18 mouse cellular contexts compared by ENCODE assay signal in the genomic region with DNA sequence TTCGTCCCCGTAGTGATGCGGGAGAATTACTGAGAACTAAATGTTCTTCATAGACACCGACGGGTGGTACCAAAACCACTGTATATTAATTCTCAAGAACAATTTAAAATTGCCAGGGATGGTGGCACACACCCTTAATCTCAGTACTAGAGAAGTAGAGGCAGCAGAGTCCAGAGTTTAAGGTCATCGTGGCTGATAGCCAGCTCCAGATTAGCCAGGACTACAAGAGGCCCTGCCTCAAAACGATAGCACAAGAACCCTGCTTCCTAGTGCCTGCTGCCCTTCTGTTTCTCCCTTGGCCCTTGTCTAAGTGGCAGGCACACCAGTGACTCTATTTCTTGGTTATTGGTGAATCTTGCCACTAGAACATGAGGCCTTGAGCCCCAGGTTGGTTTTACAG. TPM values are rescaled to one million over a fixed set of nuclear protein-coding genes. Genes with fewer than 3 reads are reported as not detected.
DNase-seq lines count a peak whose midpoint lies in the region; ATAC-seq lines count a peak whose summit lies in the region.
"Had no signal": no experiment of that assay in that cellular context is flagged by ENCODE, and none has a peak within 500 bp of the region (broad histone marks: within the 10 kb centered on the region; RNA-seq: fewer than 3 reads in every experiment).

No protein-coding gene starts in this region.

- no peak overlapping the region for H3K9ac ChIP-seq in intestine, embryonic 16.5 days (ENCODE audit: low read depth, low read length)
- H3K9ac ChIP-seq in intestine, embryonic 15.5 days = no peak overlapping the region
- H3K9ac ChIP-seq in liver, embryonic 15.5 days = no peak overlapping the region
- no peak overlapping the region for H3K9ac ChIP-seq in liver, embryonic 11.5 days (ENCODE audit: low read depth, low read length)
- H3K9ac ChIP-seq in liver, embryonic 16.5 days (ENCODE audit: low read depth, low read length) = no peak overlapping the region
- H3K9ac ChIP-seq: embryonic facial prominence, embryonic 15.5 days had no signal

- peak overlapping the region; percentile 91 for H3K27ac ChIP-seq in intestine, embryonic 16.5 days (ENCODE audit: low read length)
- H3K27ac ChIP-seq in intestine, embryonic 15.5 days = no peak overlapping the region
- peak overlapping the region; percentile 85 for H3K27ac ChIP-seq in liver, embryonic 15.5 days (replicated peaks)
- H3K27ac ChIP-seq in liver, embryonic 11.5 days (ENCODE audit: low read depth, low read length) = no peak overlapping the region
- H3K27ac ChIP-seq in liver, embryonic 16.5 days (ENCODE audit: low read length) = peak overlapping the region; percentile 58
- H3K27ac ChIP-seq: embryonic facial prominence, embryonic 12.5 days; embryonic facial prominence, embryonic 15.5 days; gastrocnemius, adult 2 months; hindbrain, embryonic 12.5 days; hindbrain, embryonic 15.5 days had no signal

- 75% methylated on average over 7 of the region's 7 CpGs for WGBS in intestine, embryonic 16.5 days
- 70% methylated on average over 7 of the region's 7 CpGs for WGBS in intestine, embryonic 15.5 days
- 64% methylated on average over 7 of the region's 7 CpGs for WGBS in liver, embryonic 15.5 days (ENCODE audit: insufficient replicate concordance)
- WGBS in liver, embryonic 11.5 days = 72% methylated on average over 7 of the region's 7 CpGs
- 60% methylated on average over 7 of the region's 7 CpGs for WGBS in liver, embryonic 16.5 days (ENCODE audit: insufficient replicate concordance)

- H3K9me3 ChIP-seq in intestine, embryonic 16.5 days (ENCODE audit: control insufficient read depth, low read length) = no peaks in the 10 kb centered on the region
- H3K9me3 ChIP-seq in intestine, embryonic 15.5 days = no peaks in the 10 kb centered on the region
- H3K9me3 ChIP-seq in liver, embryonic 15.5 days (replicated peaks) = no peaks in the 10 kb centered on the region
- H3K9me3 ChIP-seq in liver, embryonic 11.5 days (ENCODE audit: control insufficient read depth, low read length) = no peaks in the 10 kb centered on the region
- H3K9me3 ChIP-seq in liver, embryonic 16.5 days (replicated peaks; ENCODE audit: control insufficient read depth, low read length) = no peaks in the 10 kb centered on the region
- H3K9me3 ChIP-seq: embryonic facial prominence, embryonic 12.5 days; embryonic facial prominence, embryonic 15.5 days; hindbrain, embryonic 12.5 days; hindbrain, embryonic 15.5 days had no signal

- H3K36me3 ChIP-seq in intestine, embryonic 16.5 days (ENCODE audit: control insufficient read depth, insufficient read depth, low read length) = no peaks in the 10 kb centered on the region
- no peaks in the 10 kb centered on the region for H3K36me3 ChIP-seq in intestine, embryonic 15.5 days
- no peaks in the 10 kb centered on the region for H3K36me3 ChIP-seq in liver, embryonic 15.5 days (replicated peaks)
- no peaks in the 10 kb centered on the region for H3K36me3 ChIP-seq in liver, embryonic 11.5 days (ENCODE audit: control insufficient read depth, insufficient read depth, low read length)
- no peaks in the 10 kb centered on the region for H3K36me3 ChIP-seq in liver, embryonic 16.5 days (ENCODE audit: control insufficient read depth, insufficient read depth)
- H3K36me3 ChIP-seq: embryonic facial prominence, embryonic 12.5 days; embryonic facial prominence, embryonic 15.5 days; hindbrain, embryonic 12.5 days; hindbrain, embryonic 15.5 days had no signal

- ATAC-seq in intestine, embryonic 16.5 days = no peak
- no peak for ATAC-seq in intestine, embryonic 15.5 days
- ATAC-seq in liver, embryonic 15.5 days (ENCODE audit: insufficient read depth) = no peak
- ATAC-seq in liver, embryonic 11.5 days (replicated peaks; ENCODE audit: low FRiP score) = no peak
- ATAC-seq in liver, embryonic 16.5 days (ENCODE audit: low read depth) = no peak
- ATAC-seq: Patski had no signal

- no peak overlapping the region for H3K4me3 ChIP-seq in intestine, embryonic 16.5 days (ENCODE audit: low read length)
- H3K4me3 ChIP-seq in intestine, embryonic 15.5 days (replicated peaks) = no peak overlapping the region
- H3K4me3 ChIP-seq in liver, embryonic 15.5 days (replicated peaks) = no peak overlapping the region
- no peak overlapping the region for H3K4me3 ChIP-seq in liver, embryonic 11.5 days (ENCODE audit: low read depth, low read length)
- no peak overlapping the region for H3K4me3 ChIP-seq in liver, embryonic 16.5 days (ENCODE audit: low read depth, low read length)

- 0 out of 2 replicates have a peak, but pooled peaks cover 3% of the 10 kb centered on the region for H3K27me3 ChIP-seq in intestine, embryonic 16.5 days (replicated peaks; ENCODE audit: control insufficient read depth, insufficient read depth, low read length)
- no peaks in the 10 kb centered on the region for H3K27me3 ChIP-seq in intestine, embryonic 15.5 days (replicated peaks)
- peaks cover 29% of the 10 kb centered on the region for H3K27me3 ChIP-seq in liver, embryonic 15.5 days
- peaks cover 50% of the 10 kb centered on the region for H3K27me3 ChIP-seq in liver, embryonic 11.5 days (replicated peaks; ENCODE audit: control insufficient read depth, insufficient read depth, low read length)
- H3K27me3 ChIP-seq in liver, embryonic 16.5 days (ENCODE audit: control insufficient read depth, insufficient read depth, low read depth, low read length) = peaks cover 9% of the 10 kb centered on the region
- H3K27me3 ChIP-seq: Patski had no signal

- no peak overlapping the region for H3K4me2 ChIP-seq in intestine, embryonic 16.5 days (ENCODE audit: low read depth, low read length)
- no peak overlapping the region for H3K4me2 ChIP-seq in intestine, embryonic 15.5 days (replicated peaks)
- no peak overlapping the region for H3K4me2 ChIP-seq in liver, embryonic 15.5 days
- no peak overlapping the region for H3K4me2 ChIP-seq in liver, embryonic 11.5 days
- no peak overlapping the region for H3K4me2 ChIP-seq in liver, embryonic 16.5 days (ENCODE audit: low read depth, low read length)

- no peak for DNase-seq in liver, embryonic 11.5 days (ENCODE audit: low spot score)
- DNase-seq in kidney, postnatal 25 days = no peak
- DNase-seq: cerebellum, adult 18-20 months; cerebellum, adult 9-10 months; cerebellum, postnatal 14 days; forebrain, postnatal 0 days; gastrocnemius, adult 2 months; gastrocnemius, postnatal 14 days; heart, adult 11 months had no signal

- H3K4me1 ChIP-seq in intestine, embryonic 16.5 days (ENCODE audit: control insufficient read depth, insufficient read depth, low read length) = peaks cover 15% of the 10 kb centered on the region
- peaks cover 30% of the 10 kb centered on the region for H3K4me1 ChIP-seq in intestine, embryonic 15.5 days (replicated peaks)
- peaks cover 30% of the 10 kb centered on the region; the same call in 1 of the 2 replicates for H3K4me1 ChIP-seq in liver, embryonic 15.5 days (replicated peaks)
- peaks cover 23% of the 10 kb centered on the region for H3K4me1 ChIP-seq in liver, embryonic 11.5 days (replicated peaks; ENCODE audit: control insufficient read depth, insufficient read depth, low read length)
- peaks cover 4% of the 10 kb centered on the region for H3K4me1 ChIP-seq in liver, embryonic 16.5 days (ENCODE audit: control insufficient read depth, low read depth, low read length)

RNA-seq across cellular contexts. Expression of gene Ass1, which starts 9.1 kb away (rescaled TPM):
- 374 and 535 TPM in 2 replicates for polyA plus RNA-seq in intestine, embryonic 16.5 days (2015; fragmentation: Nextera tagmentation; extraction: Ambion mirVana)
- 176 and 244 TPM in 2 replicates for polyA plus RNA-seq in intestine, embryonic 15.5 days (2015; fragmentation: Nextera tagmentation; extraction: Ambion mirVana)
- 232 and 321 TPM in 2 replicates for polyA plus RNA-seq in liver, embryonic 15.5 days (2015; fragmentation: Nextera tagmentation; extraction: Ambion mirVana)
- polyA plus RNA-seq in liver, embryonic 11.5 days (2014; fragmentation: Nextera tagmentation; extraction: Ambion mirVana) = 65.1 and 72.4 TPM in 2 replicates
- polyA plus RNA-seq in liver, embryonic 16.5 days (2015; fragmentation: Nextera tagmentation; extraction: Ambion mirVana) = 399 and 480 TPM in 2 replicates

Comparison
In these comparisons a context has a peak if more than half of its experiments do, and no peak if none do; other contexts are left out.
1. H3K27ac ChIP-seq: peak in intestine, embryonic 16.5 days (single experiment), liver, embryonic 15.5 days (single experiment) and liver, embryonic 16.5 days (single experiment); none in intestine, embryonic 15.5 days (single experiment) and liver, embryonic 11.5 days (single experiment).